Mouse (Mus musculus) liver, embryonic 13.5 days (tissue): ENCODE data around the gene P2ry10. TPM values are rescaled to one million over a fixed set of nuclear protein-coding genes. Genes with fewer than 3 reads are reported as not detected.
"Not testable (repeated sequence)": the region's sequence is repeated elsewhere in the genome, so short reads cannot be mapped to it uniquely, and the experiment has no call there.

ENCODE experiments used
- ATAC-seq: fragments of 200-750 bp; cut with Nextera tagmentation; 2 replicates; pipeline ENCODE4 v1.8.0; 2017; ENCODE audit warnings: low read depth, mild to moderate bottlenecking, moderate number of reproducible peaks, moderate library complexity
- DNase-seq: peaks from one replicate; pipeline ENCODE4 v3.0.0; 2022
- H3K27ac ChIP-seq: fragments of 300-500 bp; sonication (generic); 2 replicates; pipeline ENCODE4 v1.5.1; 2015; ENCODE audit warnings: moderate library complexity, mild to moderate bottlenecking, inconsistent platforms
- H3K27me3 ChIP-seq: fragments of 300-500 bp; sonication (generic); 2 replicates; pipeline ENCODE4 v1.6.1; 2015; ENCODE audit warnings: mild to moderate bottlenecking, inconsistent platforms
- H3K36me3 ChIP-seq: fragments of 300-500 bp; sonication (generic); 2 replicates; pipeline ENCODE4 v1.6.1; 2015; ENCODE audit warnings: mild to moderate bottlenecking, inconsistent platforms
- H3K4me1 ChIP-seq: fragments of 300-500 bp; sonication (generic); replicated peaks from 2 replicates; pipeline ENCODE4 v1.6.1; 2015; ENCODE audit warnings: inconsistent platforms
- H3K4me2 ChIP-seq: fragments of 300-500 bp; sonication (generic); 2 replicates; pipeline ENCODE4 v1.6.1; 2015; ENCODE audit warnings: inconsistent platforms, mild to moderate bottlenecking, moderate library complexity
- H3K4me3 ChIP-seq: fragments of 300-500 bp; sonication (generic); replicated peaks from 2 replicates; pipeline ENCODE4 v1.5.1; 2015; ENCODE audit warnings: mild to moderate bottlenecking, inconsistent platforms
- H3K9ac ChIP-seq: fragments of 300-500 bp; sonication (generic); 2 replicates; pipeline ENCODE4 v1.6.1; 2015; ENCODE audit warnings: mild to moderate bottlenecking, inconsistent platforms
- H3K9me3 ChIP-seq: fragments of 300-500 bp; sonication (generic); replicated peaks from 2 replicates; pipeline ENCODE4 v1.6.1; 2016; ENCODE audit warnings: inconsistent platforms
- WGBS: fragments of 180-500 bp; shearing (Covaris S2); methylation state at CpG from one replicate; pipeline ENCODE4 v1.1.7; 2015; ENCODE audit not compliant: insufficient replicate concordance; 5-methylcytosine and 5-hydroxymethylcytosine counted together
- polyA plus RNA-seq: library from polyadenylated mRNA; unstranded; fragments of >200 nt; fragmentation: Nextera tagmentation; extraction: Ambion mirVana; gene quantifications from 2 replicates; pipeline ENCODE4 v1.2.1, GENCODE M21; 2015

The P2ry10 gene
- polyA plus RNA-seq: 0.05 and 0.08 TPM in 2 replicates

- no peaks in the 10 kb centered on the region for H3K27me3 ChIP-seq
- H3K9me3 ChIP-seq: no peaks in the 10 kb centered on the region
- H3K36me3 ChIP-seq: no peaks in the 10 kb centered on the region
- no peaks in the 10 kb centered on the region for H3K4me1 ChIP-seq
- H3K4me3 ChIP-seq: no peak within 1 kb of the TSS
- no peak within 1 kb of the TSS for H3K4me2 ChIP-seq
- DNase-seq (no peak), ATAC-seq (no peak)
- WGBS: 33% methylated on average over 4 of the region's 4 CpGs
- no peak within 1 kb of the TSS for H3K9ac ChIP-seq
- H3K27ac ChIP-seq: no peak within 1 kb of the TSS
These were observed at the start of gene P2ry10 for GRCm38 (mm10) chrX:107088177-107088576. Gene P2ry10, plus strand, starts transcription at chrX:107088492.

- Histone ChIP-seq H3K4me3 (no peak overlapping the region), H3K9me3 (no peaks in the 10 kb centered on the region), H3K27ac (no peak overlapping the region), H3K4me2 (no peak overlapping the region), H3K9ac (no peak overlapping the region), H3K27me3 (no peaks in the 10 kb centered on the region), H3K36me3 (no peaks in the 10 kb centered on the region), H3K4me1 (no peaks in the 10 kb centered on the region)
- no peak for DNase-seq
- no peak for ATAC-seq
These were observed 49.1 kb upstream of the P2ry10 start for GRCm38 (mm10) chrX:107039146-107039545.

- Histone ChIP-seq H3K9ac (no peak overlapping the region), H3K4me3 (no peak overlapping the region), H3K4me2 (no peak overlapping the region), H3K36me3 (no peaks in the 10 kb centered on the region), H3K4me1 (no peaks in the 10 kb centered on the region), H3K9me3 (no peaks in the 10 kb centered on the region), H3K27me3 (no peaks in the 10 kb centered on the region), H3K27ac (no peak overlapping the region)
- WGBS: 17% methylated on average over 2 of the region's 2 CpGs
- peak; percentile 58; the same call in 1 of the 2 replicates for ATAC-seq
- no peak for DNase-seq
These were observed 48.7 kb upstream of the P2ry10 start for GRCm38 (mm10) chrX:107039635-107040034.

GRCm38 (mm10) chrX:107042367-107042766 is 45.9 kb upstream of the P2ry10 start:
- Histone ChIP-seq H3K9ac (no peak overlapping the region), H3K4me3 (no peak overlapping the region), H3K4me1 (no peaks in the 10 kb centered on the region), H3K4me2 (no peak overlapping the region), H3K27me3 (no peaks in the 10 kb centered on the region), H3K27ac (no peak overlapping the region), H3K9me3 (no peaks in the 10 kb centered on the region), H3K36me3 (no peaks in the 10 kb centered on the region)
- DNase-seq (no peak), ATAC-seq (no peak)
- 69% methylated on average over 2 of the region's 2 CpGs for WGBS

- H3K27me3 ChIP-seq, H3K9me3 ChIP-seq, H3K9ac ChIP-seq, DNase-seq, H3K4me3 ChIP-seq, H3K4me1 ChIP-seq, H3K36me3 ChIP-seq, H3K27ac ChIP-seq, ATAC-seq, H3K4me2 ChIP-seq: not testable (repeated sequence)
- 50% methylated on average over 2 of the region's 2 CpGs for WGBS
These were observed 4.9 kb upstream of the P2ry10 start for GRCm38 (mm10) chrX:107083407-107083806.

GRCm38 (mm10) chrX:107084320-107084719 is 4.0 kb upstream of the P2ry10 start:
- Histone ChIP-seq H3K9me3 (no peaks in the 10 kb centered on the region), H3K4me3 (no peak overlapping the region), H3K4me1 (no peaks in the 10 kb centered on the region), H3K36me3 (no peaks in the 10 kb centered on the region), H3K27me3 (no peaks in the 10 kb centered on the region), H3K27ac (no peak overlapping the region), H3K4me2 (no peak overlapping the region), H3K9ac (no peak overlapping the region)
- no peak for ATAC-seq
- DNase-seq: no peak

- no peaks in the 10 kb centered on the region for H3K36me3 ChIP-seq
- H3K27ac ChIP-seq: no peak overlapping the region
- H3K4me1 ChIP-seq: no peaks in the 10 kb centered on the region
- H3K27me3 ChIP-seq: no peaks in the 10 kb centered on the region
- ATAC-seq: no peak
- WGBS: 35% methylated on average over 5 of the region's 5 CpGs
- no peak overlapping the region for H3K4me3 ChIP-seq
- no peak overlapping the region for H3K9ac ChIP-seq
- DNase-seq: no peak
- H3K4me2 ChIP-seq: no peak overlapping the region
- H3K9me3 ChIP-seq: no peaks in the 10 kb centered on the region
These were observed 839 bp downstream of the P2ry10 start for GRCm38 (mm10) chrX:107089131-107089530.

GRCm38 (mm10) chrX:107089930-107090329 is 1.6 kb downstream of the P2ry10 start:
- Histone ChIP-seq H3K4me2 (no peak overlapping the region), H3K9me3 (no peaks in the 10 kb centered on the region), H3K4me3 (no peak overlapping the region), H3K9ac (no peak overlapping the region), H3K4me1 (no peaks in the 10 kb centered on the region), H3K27ac (no peak overlapping the region), H3K27me3 (no peaks in the 10 kb centered on the region), H3K36me3 (no peaks in the 10 kb centered on the region)
- DNase-seq (no peak), ATAC-seq (no peak)
- WGBS: 58% methylated on average over 1 of the region's 1 CpGs

- Histone ChIP-seq H3K27me3 (no peaks in the 10 kb centered on the region), H3K4me3 (no peak overlapping the region), H3K4me2 (no peak overlapping the region), H3K4me1 (no peaks in the 10 kb centered on the region), H3K36me3 (no peaks in the 10 kb centered on the region), H3K27ac (no peak overlapping the region), H3K9me3 (no peaks in the 10 kb centered on the region), H3K9ac (no peak overlapping the region)
- ATAC-seq (no peak), DNase-seq (no peak)
- WGBS: 55% methylated on average over 3 of the region's 3 CpGs
These were observed 7.3 kb downstream of the P2ry10 start for GRCm38 (mm10) chrX:107095633-107096032.

GRCm38 (mm10) chrX:107116333-107116732 is 28.0 kb downstream of the P2ry10 start:
- ATAC-seq: no peak
- Histone ChIP-seq H3K27ac (no peak overlapping the region), H3K27me3 (no peaks in the 10 kb centered on the region), H3K4me3 (no peak overlapping the region), H3K9ac (no peak overlapping the region), H3K36me3 (no peaks in the 10 kb centered on the region), H3K9me3 (no peaks in the 10 kb centered on the region), H3K4me2 (no peak overlapping the region), H3K4me1 (no peaks in the 10 kb centered on the region)
- WGBS: 60% methylated on average over 1 of the region's 1 CpGs
- no peak for DNase-seq

GRCm38 (mm10) chrX:107116987-107117386 is 28.7 kb downstream of the P2ry10 start:
- no peaks in the 10 kb centered on the region for H3K4me1 ChIP-seq
- no peak overlapping the region for H3K27ac ChIP-seq
- H3K4me3 ChIP-seq: no peak overlapping the region
- ATAC-seq (no peak), DNase-seq (no peak)
- WGBS: 64% methylated on average over 1 of the region's 1 CpGs
- no peak overlapping the region for H3K4me2 ChIP-seq
- H3K27me3 ChIP-seq: no peaks in the 10 kb centered on the region
- H3K9ac ChIP-seq: no peak overlapping the region
- no peaks in the 10 kb centered on the region for H3K9me3 ChIP-seq
- no peaks in the 10 kb centered on the region for H3K36me3 ChIP-seq

- WGBS: 37% methylated on average over 3 of the region's 3 CpGs
- no peak overlapping the region for H3K9ac ChIP-seq
- DNase-seq (no peak), ATAC-seq (no peak)
- no peaks in the 10 kb centered on the region for H3K9me3 ChIP-seq
- no peaks in the 10 kb centered on the region for H3K27me3 ChIP-seq
- H3K4me2 ChIP-seq: no peak overlapping the region
- H3K27ac ChIP-seq: no peak overlapping the region
- H3K36me3 ChIP-seq: no peaks in the 10 kb centered on the region
- peaks cover 4% of the 10 kb centered on the region for H3K4me1 ChIP-seq
- no peak overlapping the region for H3K4me3 ChIP-seq
These were observed 54.9 kb downstream of the P2ry10 start for GRCm38 (mm10) chrX:107143184-107143583.
